Mouse (Mus musculus) lung, adult 2 months (tissue): ENCODE measurements around the gene Pde4b. TPM values are rescaled to one million over a fixed set of nuclear protein-coding genes. Genes with fewer than 3 reads are reported as not detected.

Source experiments
- DNase-seq: peaks from one replicate; pipeline ENCODE4 v3.0.0; 2022
- H3K4me1 ChIP-seq: fragments of 200-500 bp; 2 replicates; pipeline ENCODE4 v1.6.1; 2011; ENCODE audit warnings: low read length; ENCODE audit not compliant: control insufficient read depth, insufficient read depth
- H3K4me3 ChIP-seq: fragments of 200-500 bp; replicated peaks from 2 replicates; pipeline ENCODE3; 2011; ENCODE audit warnings: low read depth, mild to moderate bottlenecking, control low read depth, low read length; ENCODE audit errors: extremely low read depth
- CTCF ChIP-seq: fragments of 200-500 bp; IDR thresholded peaks from 2 replicates; pipeline ENCODE4 v1.5.1; 2011; ENCODE audit warnings: mild to moderate bottlenecking, low read length, control low read depth; ENCODE audit not compliant: insufficient read depth
- POLR2A ChIP-seq: fragments of 200-500 bp; IDR thresholded peaks from 2 replicates; pipeline ENCODE4 v1.6.1; 2011; ENCODE audit warnings: low read depth, mild to moderate bottlenecking, control low read depth, low read length, borderline replicate concordance; ENCODE audit errors: extremely low read depth
- WGBS: fragments of 180-500 bp; shearing (Covaris S2); methylation state at CpG from one replicate; pipeline ENCODE4 v1.1.7; 2018; 5-methylcytosine and 5-hydroxymethylcytosine counted together
- polyA plus RNA-seq: library from polyadenylated mRNA; depleted of rRNA; stranded (reverse); fragments of >200 nt; gene quantifications from 2 replicates; pipeline ENCODE4 v1.2.3, GENCODE M21; 2012

Gene Pde4b
- polyA plus RNA-seq, 1 experiment = 23.1 TPM

DNA sequence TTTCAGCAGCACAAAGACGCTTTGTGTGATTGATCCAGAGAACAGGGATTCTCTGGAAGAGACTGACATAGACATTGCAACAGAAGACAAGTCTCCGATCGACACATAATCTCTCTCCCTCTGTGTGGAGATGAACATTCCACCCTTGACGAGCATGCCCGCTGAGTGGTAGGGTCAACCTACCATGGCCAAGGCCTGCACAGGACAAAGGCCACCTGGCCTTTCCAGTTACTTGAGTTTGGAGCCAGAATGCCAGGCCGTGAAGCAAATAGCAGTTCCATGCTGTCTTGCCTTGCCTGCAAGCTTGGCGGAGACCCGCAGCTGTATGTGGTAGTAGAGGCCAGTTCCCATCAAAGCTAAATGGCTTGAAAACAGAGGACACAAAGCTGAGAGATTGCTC lies 517.9 kb downstream of the Pde4b start:
- no peak for DNase-seq
- H3K4me1 ChIP-seq = peaks cover 4% of the 10 kb centered on the region; the same call in 1 of the 2 replicates
- 87% methylated on average over 8 of the region's 8 CpGs for WGBS
- H3K4me3 ChIP-seq = no peak overlapping the region
- TF ChIP-seq CTCF (no peak), POLR2A (no peak)

GRCm38 (mm10) chr4:102605722-102606341 lies 518.5 kb downstream of the Pde4b start:
- DNase-seq = no peak
- 70% methylated on average over 4 of the region's 4 CpGs for WGBS
- TF ChIP-seq POLR2A = no peak
- TF ChIP-seq CTCF = no peak
- peaks cover 4% of the 10 kb centered on the region; the same call in 1 of the 2 replicates for H3K4me1 ChIP-seq
- H3K4me3 ChIP-seq = no peak overlapping the region

DNA sequence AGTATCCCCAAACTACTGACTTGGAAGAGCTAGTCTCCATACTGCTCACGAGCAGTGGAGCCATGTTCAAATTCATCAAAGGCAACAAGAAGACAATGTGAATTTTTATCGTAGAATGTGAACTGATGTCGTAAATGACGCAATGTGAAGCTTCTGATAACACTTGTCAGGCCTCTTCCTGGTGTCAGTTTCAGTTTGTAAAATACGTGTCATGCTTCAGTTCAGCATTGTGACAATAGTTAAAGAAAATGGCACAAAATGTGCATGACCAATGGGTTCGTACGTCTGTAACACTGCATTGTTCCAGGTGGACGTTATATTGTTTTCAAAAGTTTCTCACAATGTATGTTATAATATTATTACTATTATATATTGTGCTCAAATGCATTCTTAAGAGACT lies 519.5 kb downstream of the Pde4b start:
- no peak for DNase-seq
- H3K4me3 ChIP-seq = no peak overlapping the region
- TF ChIP-seq POLR2A = no peak
- H3K4me1 ChIP-seq = peaks cover 4% of the 10 kb centered on the region; the same call in 1 of the 2 replicates
- WGBS = 83% methylated on average over 8 of the region's 8 CpGs

DNA sequence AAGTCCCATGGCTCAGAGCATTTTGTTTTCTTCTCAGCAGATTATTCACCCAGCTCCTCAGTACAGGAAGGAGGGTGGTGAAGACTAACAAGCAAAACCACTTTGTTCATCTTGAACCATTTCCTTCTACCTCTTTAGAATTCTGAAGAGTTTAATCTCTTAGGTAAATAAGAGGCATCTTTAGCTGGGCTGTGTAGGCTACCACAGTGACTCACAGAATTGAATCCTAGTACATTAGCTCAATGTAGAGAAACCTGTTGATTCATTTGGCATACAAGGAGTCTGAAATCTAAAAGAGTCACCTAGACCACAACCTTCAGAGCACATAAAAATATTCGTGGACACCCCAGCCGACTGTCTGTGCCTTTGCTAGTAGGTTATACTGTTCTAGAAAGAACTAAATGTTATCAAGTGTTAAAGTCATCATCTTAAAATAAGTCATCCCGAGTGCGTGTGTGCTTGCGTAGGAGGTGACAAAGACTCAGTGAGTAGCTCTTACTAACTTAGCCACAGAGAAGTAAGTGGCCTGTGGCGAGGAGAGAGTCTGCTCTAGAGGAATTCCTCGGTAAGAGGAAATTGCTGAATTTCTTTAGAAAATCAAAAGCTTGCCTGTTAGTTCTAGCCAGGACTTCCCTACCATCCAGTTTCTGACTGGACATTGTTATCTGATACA lies 520.5 kb downstream of the Pde4b start:
- DNase-seq = no peak
- TF ChIP-seq CTCF (no peak), POLR2A (no peak)
- H3K4me3 ChIP-seq = no peak overlapping the region
- 57% methylated on average over 7 of the region's 7 CpGs for WGBS
- peaks cover 4% of the 10 kb centered on the region; the same call in 1 of the 2 replicates for H3K4me1 ChIP-seq

DNA sequence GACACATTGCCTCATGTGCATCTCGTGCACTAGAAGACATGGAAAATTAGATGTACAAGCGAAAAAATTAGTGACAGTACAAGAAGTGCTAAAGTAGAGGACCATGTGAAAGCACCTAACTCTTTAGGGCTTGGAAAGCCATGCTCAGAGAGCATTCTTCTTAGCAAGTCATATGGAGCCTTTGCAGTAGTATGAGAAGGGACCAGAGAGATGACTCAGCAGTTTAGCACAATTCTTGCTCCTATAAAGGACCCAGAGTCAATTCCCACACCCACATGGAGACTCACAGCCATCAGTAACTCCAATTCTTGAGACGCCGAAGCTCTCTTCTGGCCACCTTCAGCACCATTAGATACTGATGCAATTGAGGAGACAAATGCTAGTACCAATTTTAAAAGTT lies 525.3 kb downstream of the Pde4b start:
- no peak for DNase-seq
- H3K4me3 ChIP-seq = no peak overlapping the region
- 96% methylated on average over 4 of the region's 4 CpGs for WGBS
- peaks cover 2% of the 10 kb centered on the region; the same call in 1 of the 2 replicates for H3K4me1 ChIP-seq
- no peak for TF ChIP-seq POLR2A
- no peak for TF ChIP-seq CTCF

DNA sequence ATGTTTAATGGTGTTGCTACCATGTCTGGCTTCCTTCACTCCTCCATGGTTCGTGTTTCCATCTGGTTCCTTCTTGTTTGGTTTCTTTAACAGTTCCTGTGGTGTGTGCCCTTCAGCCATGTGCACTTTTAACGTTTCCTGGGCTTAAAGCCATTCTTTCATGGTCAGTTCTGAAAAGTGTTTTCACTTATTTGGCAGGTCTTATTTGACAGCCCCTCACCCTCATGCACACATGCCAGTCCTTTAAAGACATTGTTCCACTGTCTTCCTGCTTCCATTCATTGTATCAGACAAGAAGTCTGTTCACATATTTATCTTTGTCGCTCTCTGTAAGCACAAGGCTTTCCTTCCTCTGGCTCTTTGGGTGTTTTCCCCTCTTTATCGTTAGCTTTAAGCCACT lies 530.4 kb downstream of the Pde4b start:
- no peak for DNase-seq
- no peak for TF ChIP-seq POLR2A
- no peak for TF ChIP-seq CTCF
- WGBS = 44% methylated on average over 4 of the region's 4 CpGs
- Histone ChIP-seq H3K4me1 (no peaks in the 10 kb centered on the region; the same call in 1 of the 2 replicates), H3K4me3 (no peak overlapping the region)

DNA sequence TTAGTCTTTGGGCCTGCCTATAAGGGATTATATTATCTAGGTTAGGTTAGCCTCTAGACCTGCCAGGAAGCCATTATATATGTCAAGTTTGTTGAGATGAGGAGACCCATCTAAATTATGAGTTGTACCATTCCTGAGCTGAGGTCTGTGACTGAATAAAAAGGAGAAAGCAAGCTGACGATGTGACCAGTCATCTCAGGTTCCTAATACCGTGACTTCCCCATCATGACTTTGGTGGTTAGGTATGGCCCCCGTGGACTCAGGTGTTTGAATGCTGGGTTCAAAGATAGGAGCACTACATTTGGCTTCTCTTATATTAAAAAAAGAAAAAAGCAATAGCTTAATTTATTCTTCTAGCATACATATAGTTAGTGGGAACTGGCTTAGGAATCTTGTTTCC lies 531.3 kb downstream of the Pde4b start:
- TF ChIP-seq CTCF = no peak
- no peak for TF ChIP-seq POLR2A
- Histone ChIP-seq H3K4me1 (no peaks in the 10 kb centered on the region; the same call in 1 of the 2 replicates), H3K4me3 (no peak overlapping the region)
- WGBS = 95% methylated on average over 3 of the region's 3 CpGs
- no peak for DNase-seq

DNA sequence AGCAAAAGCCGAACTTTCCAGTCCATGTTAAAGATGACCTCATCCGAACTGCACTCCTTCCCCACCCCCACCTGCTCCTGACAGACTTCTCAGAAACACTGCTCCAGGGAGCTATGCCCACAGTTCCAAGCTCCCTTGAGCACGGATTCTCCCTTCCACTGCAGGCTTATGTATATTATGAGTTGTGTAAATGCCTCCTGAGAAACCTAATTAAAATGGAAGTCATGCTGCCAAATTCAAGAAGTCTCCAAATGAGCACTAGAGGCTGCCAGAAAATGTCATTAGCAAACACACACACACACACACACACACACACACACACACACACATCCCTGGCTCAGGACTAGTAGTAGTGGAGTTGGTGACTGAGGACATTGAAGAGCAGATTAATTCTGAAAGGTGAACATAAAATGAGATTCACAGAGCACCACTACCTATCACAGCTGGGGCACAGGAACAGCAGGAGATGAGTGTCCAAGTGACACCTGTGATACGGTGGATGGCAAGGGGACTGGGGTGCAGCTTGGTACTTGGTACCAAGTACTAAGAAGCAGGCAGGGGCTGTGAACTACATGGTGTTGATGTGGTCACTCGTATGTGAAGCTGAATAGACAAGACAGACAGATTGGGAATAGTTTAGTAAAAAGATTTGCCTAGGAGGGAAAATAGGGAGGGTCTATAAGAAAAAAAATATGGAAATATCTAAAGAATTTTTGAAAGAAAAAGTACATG lies 533.0 kb downstream of the Pde4b start:
- DNase-seq = no peak
- Histone ChIP-seq H3K4me1 (peaks cover 3% of the 10 kb centered on the region; the same call in 1 of the 2 replicates), H3K4me3 (no peak overlapping the region)
- 68% methylated on average over 4 of the region's 5 CpGs for WGBS
- TF ChIP-seq CTCF (no peak), POLR2A (no peak)

DNA sequence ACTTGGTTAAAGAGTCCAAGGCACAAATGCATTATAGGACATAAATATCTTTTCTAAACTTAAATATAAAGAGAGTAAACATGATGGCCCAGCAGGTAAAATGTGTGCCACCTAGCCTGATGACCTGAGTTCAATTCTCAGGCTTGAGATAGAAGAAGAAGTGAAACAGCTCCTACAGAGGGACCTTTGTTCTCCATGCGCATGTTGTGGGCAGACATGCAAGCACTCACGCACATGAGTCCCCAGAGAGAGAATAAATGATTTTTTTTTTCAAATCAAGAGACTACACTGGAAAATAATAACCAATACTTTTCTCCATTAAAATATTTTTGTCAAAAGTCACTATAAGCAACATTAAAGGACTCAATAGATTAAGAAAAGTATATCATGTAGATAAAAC lies 533.8 kb downstream of the Pde4b start:
- H3K4me1 ChIP-seq = peaks cover 3% of the 10 kb centered on the region; the same call in 1 of the 2 replicates
- no peak overlapping the region for H3K4me3 ChIP-seq
- TF ChIP-seq POLR2A (no peak), CTCF (no peak)
- 94% methylated on average over 2 of the region's 2 CpGs for WGBS
- no peak for DNase-seq
